Mouse (Mus musculus) G1E (cell line): ENCODE measurements at regions not wholly inside any gene's neighbourhood (a gene's known extent, or its start where the extent isn't known, plus 50 kb on each side); places are given as distances from the start of the nearest gene placed in this dataset.

Experiments used
- ATAC-seq: 2 replicates; pipeline ENCODE4 v1.8.0; 2016; ENCODE audit warnings: mild to moderate bottlenecking; ENCODE audit not compliant: insufficient number of reproducible peaks, poor library complexity, low FRiP score, severe bottlenecking; ENCODE audit errors: extremely low read depth
- DNase-seq: peaks from one replicate; pipeline ENCODE4 v3.0.0; 2012; ENCODE audit warnings: low spot score
- H3K27me3 ChIP-seq: 2 replicates; pipeline ENCODE4 v1.6.1; 2012; ENCODE audit warnings: mild to moderate bottlenecking, low read length, inconsistent platforms; ENCODE audit not compliant: insufficient read depth
- H3K36me3 ChIP-seq: replicated peaks from 2 replicates; pipeline ENCODE3; 2012; ENCODE audit warnings: mild to moderate bottlenecking, inconsistent platforms
- H3K4me1 ChIP-seq: 2 replicates; pipeline ENCODE4 v1.6.1; 2012; ENCODE audit warnings: low read depth, low read length, inconsistent platforms, mixed read lengths; ENCODE audit not compliant: insufficient read depth
- H3K4me3 ChIP-seq: 2 replicates; pipeline ENCODE4 v1.5.1; 2012; ENCODE audit warnings: low read depth, mild to moderate bottlenecking, inconsistent platforms, low read length, moderate library complexity, mixed read lengths
- H3K9me3 ChIP-seq: replicated peaks from 2 replicates; pipeline ENCODE4 v1.6.1; 2012; ENCODE audit warnings: inconsistent platforms
- CTCF ChIP-seq: IDR thresholded peaks from 2 replicates; pipeline ENCODE4 v1.5.1; 2012; ENCODE audit warnings: low read depth, low read length, inconsistent platforms, mixed read lengths
- GATA1 ChIP-seq: IDR thresholded peaks from 2 replicates; pipeline ENCODE4 v1.6.1; 2012; ENCODE audit warnings: borderline replicate concordance, low read length, inconsistent platforms, mixed read lengths
- GATA2 ChIP-seq: IDR thresholded peaks from 2 replicates; pipeline ENCODE4 v1.6.1; 2012; ENCODE audit warnings: low read depth, low read length, inconsistent platforms, borderline replicate concordance
- POLR2AphosphoS5 ChIP-seq: IDR thresholded peaks from 2 replicates; pipeline ENCODE4 v1.6.1; 2012; ENCODE audit warnings: low read depth, low read length, inconsistent platforms; ENCODE audit not compliant: insufficient replicate concordance
- TAL1 ChIP-seq: conservative IDR thresholded peaks from 2 replicates; pipeline ENCODE4 v1.6.1; 2012; ENCODE audit warnings: low read depth, low read length, inconsistent platforms, mixed read lengths

DNA sequence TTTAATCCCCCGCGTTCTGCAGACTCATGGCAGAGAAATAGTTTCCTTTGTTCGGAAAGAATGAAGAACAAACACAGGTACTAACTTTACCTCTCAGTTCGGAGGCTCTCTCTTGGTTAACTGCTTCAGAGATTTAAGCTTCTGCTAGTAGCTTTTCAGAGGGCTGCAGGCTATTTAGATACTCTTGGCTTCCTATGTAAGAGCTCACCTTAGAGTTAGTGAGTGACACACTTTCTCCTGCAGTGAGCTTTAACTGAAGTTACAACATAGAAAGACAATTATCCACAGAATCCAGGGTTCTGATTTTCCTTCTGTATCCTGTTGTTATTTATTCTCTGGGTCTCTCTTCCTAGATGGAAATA is 169.2 kb downstream of the Foxa2 start:
- Histone ChIP-seq H3K4me3 (no peak overlapping the region), H3K36me3 (no peaks in the 10 kb centered on the region)
- no peak for ATAC-seq

DNA sequence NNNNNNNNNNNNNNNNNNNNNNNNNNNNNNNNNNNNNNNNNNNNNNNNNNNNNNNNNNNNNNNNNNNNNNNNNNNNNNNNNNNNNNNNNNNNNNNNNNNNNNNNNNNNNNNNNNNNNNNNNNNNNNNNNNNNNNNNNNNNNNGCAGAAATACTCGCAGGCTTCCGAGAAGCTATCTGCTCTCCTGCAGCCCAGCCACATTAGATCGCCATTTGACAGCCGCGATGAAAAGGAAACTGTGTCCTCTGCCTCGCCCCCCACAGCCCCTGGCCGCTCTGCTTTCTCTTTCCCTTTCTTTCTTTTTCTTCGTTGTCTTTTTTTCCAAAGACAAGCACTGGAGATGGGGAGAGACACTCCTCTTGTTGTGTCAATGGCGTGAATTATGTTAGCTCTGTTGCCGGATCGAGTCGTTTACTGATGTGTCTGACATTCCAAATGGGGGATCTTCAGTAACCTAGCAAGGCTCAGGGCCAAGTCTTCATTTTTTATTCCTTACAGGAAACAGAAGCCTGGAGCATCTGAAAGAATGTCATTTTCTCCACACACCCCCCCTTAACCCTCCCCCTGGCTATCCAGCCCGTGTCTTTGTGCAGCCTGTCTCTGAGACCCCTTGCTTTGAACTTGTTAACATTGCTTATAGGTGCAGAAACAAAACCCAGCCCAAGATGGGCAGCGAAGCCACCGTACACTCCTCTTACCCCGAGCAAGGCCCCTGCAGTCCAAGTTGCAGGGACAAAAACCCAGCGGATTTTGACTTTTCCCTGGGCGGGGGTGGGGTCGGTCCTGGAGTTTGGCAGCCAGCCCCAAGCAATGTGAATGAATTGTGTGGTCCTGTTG is 169.8 kb downstream of the Foxa2 start:
- TF ChIP-seq GATA2 (no peak), POLR2AphosphoS5 (no peak), CTCF (no peak), TAL1 (no peak), GATA1 (no peak)
- ATAC-seq (no peak), DNase-seq (no peak)
- Histone ChIP-seq H3K36me3 (no peaks in the 10 kb centered on the region), H3K4me1 (no peaks in the 10 kb centered on the region), H3K27me3 (no peaks in the 10 kb centered on the region), H3K9me3 (peaks cover 23% of the 10 kb centered on the region), H3K4me3 (no peak overlapping the region)

More for the DNA sequence above, 169.2 kb downstream of the Foxa2 start:
- DNase-seq: no peak
- Histone ChIP-seq H3K9me3 (peaks cover 21% of the 10 kb centered on the region), H3K27me3 (no peaks in the 10 kb centered on the region), H3K4me1 (no peaks in the 10 kb centered on the region)
- TF ChIP-seq CTCF: no peak
- TF ChIP-seq TAL1: no peak
- no peak for TF ChIP-seq POLR2AphosphoS5
- no peak for TF ChIP-seq GATA2
- no peak for TF ChIP-seq GATA1

DNA sequence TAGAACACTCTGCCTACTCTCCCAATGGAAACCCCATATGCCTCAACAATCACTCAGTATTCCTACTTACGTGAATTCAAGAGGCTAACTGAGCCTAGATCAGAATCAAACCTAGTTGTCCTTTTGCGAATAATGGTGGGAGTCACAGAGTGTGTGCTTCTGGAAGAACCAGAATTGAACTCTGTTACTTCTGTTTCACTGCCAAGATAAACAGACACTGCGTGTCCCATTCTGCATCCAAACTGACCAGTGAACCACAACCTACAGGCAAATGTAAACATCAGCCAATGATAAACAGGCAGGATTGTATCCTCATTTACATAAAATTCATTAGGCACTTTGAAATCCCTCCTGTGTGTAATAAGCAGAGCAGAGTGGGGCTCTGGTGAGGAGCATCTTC is 173.8 kb downstream of the Foxa2 start:
- TF ChIP-seq CTCF (no peak), GATA1 (no peak), GATA2 (no peak), TAL1 (no peak), POLR2AphosphoS5 (no peak)
- H3K4me3 ChIP-seq: no peak overlapping the region
- ATAC-seq (no peak), DNase-seq (no peak)
- no peaks in the 10 kb centered on the region for H3K4me1 ChIP-seq
- no peaks in the 10 kb centered on the region for H3K27me3 ChIP-seq
- H3K36me3 ChIP-seq: no peaks in the 10 kb centered on the region
- H3K9me3 ChIP-seq: peaks cover 16% of the 10 kb centered on the region

DNA sequence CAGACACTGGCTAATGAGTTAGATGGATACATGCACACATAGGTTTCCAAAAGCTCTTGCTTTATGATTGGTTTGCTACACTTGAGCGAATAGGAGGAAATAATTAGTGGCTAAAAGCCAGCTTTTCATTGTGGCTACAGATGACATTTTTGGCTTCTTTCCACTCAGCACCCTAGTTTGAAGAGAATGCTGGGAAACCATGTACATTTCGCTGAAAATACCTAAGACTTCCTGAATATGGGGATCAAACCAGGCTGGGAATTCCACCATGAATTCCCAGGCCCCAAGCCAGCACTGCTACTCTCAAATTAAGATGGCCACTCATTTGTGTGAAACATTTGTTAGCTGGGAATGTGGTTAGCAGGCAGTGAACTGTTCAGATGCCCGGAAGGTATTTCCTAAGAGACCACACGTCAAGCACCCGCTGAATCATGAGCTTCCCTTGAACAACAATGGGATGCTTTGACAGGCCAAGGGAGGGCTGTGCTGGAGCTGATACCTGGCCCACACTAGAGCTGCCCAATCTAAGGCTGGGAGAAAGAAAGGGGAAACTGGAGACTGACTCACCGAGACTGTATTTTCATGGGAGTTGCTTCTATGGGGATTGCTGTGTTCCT is 195.5 kb downstream of the Foxa2 start:
- peaks cover 24% of the 10 kb centered on the region for H3K9me3 ChIP-seq
- DNase-seq (no peak), ATAC-seq (no peak)

DNA sequence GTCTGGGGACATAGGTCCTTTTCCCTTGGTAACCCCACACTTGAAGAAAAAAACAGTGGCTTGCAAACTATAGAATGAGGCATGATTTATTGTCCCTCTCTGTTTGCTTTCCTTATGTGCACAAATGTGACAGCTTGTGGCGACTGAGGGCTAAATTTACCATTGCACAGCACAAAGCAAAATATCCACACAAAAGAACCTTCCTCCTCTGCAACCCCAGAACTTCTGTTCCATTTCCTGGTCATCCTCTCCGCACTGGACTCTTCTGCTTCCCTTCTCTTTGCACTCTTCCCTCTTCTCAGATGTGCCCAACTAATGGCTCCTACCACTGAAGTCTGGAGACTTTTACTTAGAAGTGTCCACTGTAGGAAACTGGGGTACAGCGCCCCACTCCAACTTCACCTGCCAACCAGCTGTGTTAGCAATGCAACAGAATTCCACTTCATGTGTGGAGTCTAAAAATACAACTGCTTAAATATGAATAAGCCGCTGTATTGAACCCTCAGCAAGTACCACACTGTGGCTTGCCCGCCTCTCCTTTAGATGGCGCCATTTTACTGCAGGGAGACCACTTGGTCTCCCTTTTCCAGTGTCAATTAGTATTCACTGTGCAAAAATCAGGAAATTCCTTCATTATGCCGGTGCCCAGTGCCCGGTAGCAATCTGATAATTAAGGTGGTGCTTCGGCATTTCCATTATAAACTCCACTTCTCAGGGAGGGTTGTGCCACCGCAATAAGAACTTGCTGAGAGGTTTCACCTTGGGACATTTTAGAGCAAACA is 199.6 kb downstream of the Foxa2 start:
- Histone ChIP-seq H3K4me3 (no peak overlapping the region), H3K4me1 (no peaks in the 10 kb centered on the region), H3K36me3 (no peaks in the 10 kb centered on the region), H3K27me3 (no peaks in the 10 kb centered on the region), H3K9me3 (peaks cover 24% of the 10 kb centered on the region; the same call in 1 of the 2 replicates)
- ATAC-seq (no peak), DNase-seq (no peak)
- no peak for TF ChIP-seq GATA1
- no peak for TF ChIP-seq GATA2
- TF ChIP-seq TAL1: no peak
- no peak for TF ChIP-seq POLR2AphosphoS5
- TF ChIP-seq CTCF: no peak

More for the DNA sequence above, 195.5 kb downstream of the Foxa2 start:
- Histone ChIP-seq H3K27me3 (no peaks in the 10 kb centered on the region), H3K36me3 (no peaks in the 10 kb centered on the region), H3K4me3 (no peak overlapping the region), H3K4me1 (no peaks in the 10 kb centered on the region)
- TF ChIP-seq GATA1 (no peak), GATA2 (no peak), TAL1 (no peak), CTCF (no peak), POLR2AphosphoS5 (no peak)

DNA sequence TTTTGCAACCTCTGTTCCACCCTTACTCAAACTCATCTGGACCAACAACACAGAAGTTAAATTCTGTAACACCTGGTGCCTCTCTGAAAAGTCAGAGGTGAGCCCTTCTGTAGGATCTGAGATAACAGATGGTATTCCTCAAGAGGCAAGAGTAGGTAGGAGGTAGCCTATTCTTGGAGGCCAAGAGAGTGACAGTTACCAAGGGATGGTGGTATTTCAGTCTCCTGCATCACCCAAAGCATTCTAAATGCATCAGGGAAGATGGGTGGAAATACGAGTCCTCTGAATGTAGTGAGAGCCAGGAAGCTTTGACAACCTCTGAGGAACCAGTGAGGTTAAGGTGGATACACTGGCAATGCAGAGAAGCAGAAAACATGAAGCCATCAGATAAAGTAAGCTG is 201.5 kb downstream of the Foxa2 start:
- H3K27me3 ChIP-seq: no peaks in the 10 kb centered on the region
- ATAC-seq (no peak), DNase-seq (no peak)
- H3K4me3 ChIP-seq: no peak overlapping the region
- TF ChIP-seq GATA2: no peak
- no peak for TF ChIP-seq TAL1
- TF ChIP-seq GATA1: no peak
- TF ChIP-seq CTCF: no peak
- TF ChIP-seq POLR2AphosphoS5: no peak
- no peaks in the 10 kb centered on the region for H3K4me1 ChIP-seq
- no peaks in the 10 kb centered on the region for H3K36me3 ChIP-seq
- H3K9me3 ChIP-seq: peaks cover 22% of the 10 kb centered on the region; the same call in 1 of the 2 replicates
